Mouse (Mus musculus) cerebellum, adult 2 months (tissue): ENCODE data around the gene Aph1b.

Source experiments
- CTCF ChIP-seq: fragments of 200-500 bp; IDR thresholded peaks from 2 replicates; pipeline ENCODE4 v1.5.1; 2011; ENCODE audit warnings: low read depth, mild to moderate bottlenecking, control low read depth, low read length, moderate library complexity, borderline replicate concordance; ENCODE audit not compliant: insufficient read depth
- POLR2A ChIP-seq: fragments of 200-500 bp; IDR thresholded peaks from 2 replicates; pipeline ENCODE4 v1.6.1; 2011; ENCODE audit warnings: low read length, control low read depth, borderline replicate concordance; ENCODE audit not compliant: insufficient read depth

- 0 out of 2 replicates have a peak, but pooled peaks have one; percentile 17 for TF ChIP-seq POLR2A
- no peak for TF ChIP-seq CTCF
Measured at GRCm38 (mm10) chr9:66835097-66835480, 39.8 kb upstream of the Aph1b start.
